Mouse (Mus musculus): ENCODE measurements around the gene Fam189a2. TPM values are rescaled to one million over a fixed set of nuclear protein-coding genes. Genes with fewer than 3 reads are reported as not detected.

Gene Fam189a2
- 10 to 100 TPM; 44.4 to 62.9 (median 52.5) TPM for total RNA-seq (2022)

DNA sequence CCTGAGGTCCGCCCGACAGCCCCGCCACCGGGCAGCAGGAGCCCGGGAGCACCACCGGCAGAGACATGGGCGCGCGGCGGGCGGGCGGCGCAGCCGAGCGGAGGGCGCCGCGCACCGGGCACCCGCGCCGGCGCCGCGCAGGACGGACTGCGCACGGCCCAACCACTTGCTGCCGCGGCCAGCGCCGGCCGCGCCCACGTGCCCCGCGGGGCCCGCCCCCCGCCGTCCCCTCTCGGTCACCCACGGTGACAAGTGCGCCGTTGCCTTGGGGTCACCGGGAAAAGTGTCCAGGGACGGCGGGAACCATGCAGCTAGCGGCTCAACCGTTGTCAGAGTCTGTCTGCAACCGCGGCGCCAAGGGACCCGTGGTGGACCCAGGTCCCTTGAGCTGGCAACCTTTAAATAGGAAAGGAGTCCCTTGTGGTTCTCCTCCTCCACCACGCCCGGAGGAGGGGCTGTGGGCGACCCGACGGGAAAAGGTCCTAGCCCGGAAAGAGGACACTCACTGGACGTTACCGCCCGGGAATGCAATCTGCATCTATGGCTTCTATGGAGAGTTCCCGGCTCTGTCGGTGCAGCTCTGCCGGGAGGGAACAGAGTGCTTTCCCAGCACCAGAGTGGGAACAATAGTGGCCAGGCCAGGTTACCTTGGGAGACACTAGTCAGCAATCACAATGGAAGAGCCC is at the start of gene Fam189a2:
Fam189a2 (minus strand) TSS at position 149 of the 686 bp plus-strand sequence.
- no peak for DNase-seq (ENCODE audit: low spot score)

DNA sequence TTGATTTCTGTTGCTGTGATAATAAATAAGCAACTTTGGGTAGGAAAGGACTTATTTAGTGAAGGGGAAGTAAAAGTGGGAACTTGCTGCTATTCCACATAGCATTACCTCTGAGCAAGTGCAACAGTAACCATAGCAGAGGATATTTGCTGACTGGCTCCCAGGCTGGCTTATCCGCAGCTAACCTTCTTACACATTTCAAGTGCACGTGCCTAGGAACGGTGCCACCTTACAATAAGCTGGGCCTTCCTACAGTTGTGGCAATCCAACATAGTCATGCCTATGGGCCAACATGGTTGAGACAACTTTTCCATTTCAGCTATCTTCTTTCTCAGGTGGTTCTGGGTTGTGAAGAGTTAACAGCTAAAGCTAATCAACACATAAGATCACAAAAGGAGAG is 46.8 kb upstream of the Fam189a2 start:
- no peak for DNase-seq (ENCODE audit: low spot score)

DNA sequence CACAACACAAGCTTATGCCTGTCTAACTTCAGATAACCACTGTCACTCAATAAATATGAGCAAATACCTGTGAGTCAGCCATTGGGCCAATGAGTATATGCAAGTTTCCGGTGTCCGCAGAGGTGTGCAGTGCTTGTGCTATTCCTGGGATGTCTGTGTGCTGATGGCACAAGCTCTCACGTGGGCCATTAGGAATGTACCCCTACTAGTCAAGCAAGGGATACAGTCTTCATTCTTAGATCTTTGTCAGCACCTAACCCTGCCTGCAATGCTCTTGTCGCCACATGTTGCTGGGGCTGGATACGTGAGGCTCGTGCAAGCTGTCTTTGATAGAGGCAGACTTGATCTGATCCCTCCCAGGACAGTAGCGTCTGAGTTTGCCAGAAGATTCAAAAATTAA is 45.7 kb upstream of the Fam189a2 start:
- no peak for DNase-seq (ENCODE audit: low spot score)

DNA sequence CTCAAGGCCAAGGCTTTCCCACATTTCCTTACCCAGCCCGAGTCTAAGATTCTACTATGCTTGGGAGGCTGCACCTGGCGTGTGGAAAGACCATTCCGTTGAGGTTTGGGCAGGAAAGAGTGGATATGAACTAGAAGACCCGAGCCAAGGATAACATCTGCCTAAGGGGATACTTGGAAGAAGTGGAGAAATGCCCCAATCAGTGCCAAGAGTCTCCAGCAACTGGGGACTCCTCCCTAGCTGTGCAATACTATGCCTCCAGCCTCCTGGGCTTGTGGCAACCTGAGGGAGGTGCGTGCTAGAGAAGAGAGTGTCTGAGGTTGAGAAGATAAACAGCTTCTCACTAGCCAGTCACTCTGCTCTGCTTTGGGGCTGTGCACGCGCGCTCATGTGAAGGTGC is 45.1 kb upstream of the Fam189a2 start:
- DNase-seq (ENCODE audit: low spot score): no peak

DNA sequence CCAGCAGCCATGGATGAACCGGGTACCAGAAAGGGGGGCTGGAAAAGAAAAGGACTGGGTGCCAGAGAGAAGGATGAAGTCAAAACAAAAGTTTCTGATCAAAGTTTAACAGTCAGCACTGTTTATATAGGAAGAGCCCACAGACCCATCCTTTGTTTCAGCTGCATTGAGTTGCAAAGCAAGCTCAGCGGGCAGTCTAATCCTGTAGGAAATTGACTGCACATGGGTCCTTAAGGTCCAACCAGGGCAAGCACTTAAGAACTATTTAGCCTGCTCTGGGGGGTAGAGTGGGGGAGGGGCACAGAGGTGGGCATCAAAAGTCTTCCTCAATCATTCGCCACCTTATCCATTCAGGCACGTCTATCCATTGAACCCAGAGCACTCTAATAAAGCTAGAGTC is 42.3 kb upstream of the Fam189a2 start:
- DNase-seq (ENCODE audit: low spot score): no peak

DNA sequence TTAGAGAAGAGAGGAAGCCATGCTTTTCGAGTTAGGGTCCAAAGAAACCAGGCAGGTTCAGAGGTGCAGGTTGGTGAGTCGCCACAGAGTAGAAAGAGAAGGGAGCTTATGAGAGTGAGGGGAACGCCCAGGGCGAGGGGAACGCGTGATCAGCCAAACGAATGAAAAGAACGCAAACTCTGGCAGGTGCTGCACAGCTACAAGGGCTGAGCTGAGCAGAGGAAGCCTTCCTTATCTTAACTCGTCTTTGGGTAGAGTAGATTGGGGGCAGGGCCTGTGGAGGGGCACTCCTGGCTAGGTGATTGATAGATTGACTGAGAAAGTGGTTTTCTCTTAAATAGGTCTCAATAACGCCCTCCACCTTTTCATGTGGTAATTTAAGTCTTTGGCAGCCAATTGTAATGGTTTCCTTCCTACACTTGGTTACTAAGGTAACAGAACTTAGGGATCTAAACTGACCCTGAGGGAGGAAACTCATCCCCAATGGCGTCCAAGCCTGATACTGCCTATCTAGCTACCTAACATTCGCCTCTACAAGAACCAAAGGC is 33.6 kb upstream of the Fam189a2 start:
- DNase-seq (ENCODE audit: low spot score): no peak

DNA sequence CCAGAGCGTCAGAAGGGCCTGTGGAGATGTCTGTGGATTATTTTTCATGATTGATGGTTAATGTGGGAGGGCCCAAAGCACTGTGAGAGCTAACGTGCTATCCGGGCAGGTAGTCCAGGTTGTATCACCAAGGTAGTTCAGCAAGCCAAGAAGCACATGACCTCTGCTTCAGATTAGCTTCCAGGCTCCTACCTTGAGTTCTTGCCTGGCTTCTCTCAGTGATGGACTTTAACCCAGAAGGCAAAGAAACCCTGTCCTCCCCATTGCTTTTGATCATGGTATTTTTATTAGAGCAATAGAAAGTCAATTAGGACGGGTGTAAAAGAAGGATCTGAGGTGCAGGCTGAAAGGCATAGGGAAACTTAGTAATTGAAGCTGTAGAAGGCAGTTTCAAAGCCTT is 32.8 kb upstream of the Fam189a2 start:
- DNase-seq (ENCODE audit: low spot score): no peak

DNA sequence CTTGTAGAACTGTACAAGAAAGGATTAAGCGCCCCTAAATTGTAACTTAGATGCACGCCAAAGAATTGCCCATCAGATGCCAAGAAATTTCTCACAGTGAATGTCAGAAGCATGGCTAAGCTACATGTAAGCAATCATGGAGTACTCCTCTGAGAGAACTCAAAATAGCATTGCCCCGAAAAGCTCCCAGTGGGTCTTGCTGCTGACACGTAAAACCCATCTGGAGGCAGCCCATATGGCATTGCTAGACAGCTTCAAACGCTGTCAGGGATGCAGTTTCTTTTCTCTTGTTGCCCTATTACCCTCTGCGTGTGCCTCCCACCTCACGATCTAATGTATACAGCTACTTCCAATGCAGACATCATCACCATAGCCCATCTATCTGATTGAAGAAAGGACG is 28.0 kb upstream of the Fam189a2 start:
- DNase-seq (ENCODE audit: low spot score): no peak

DNA sequence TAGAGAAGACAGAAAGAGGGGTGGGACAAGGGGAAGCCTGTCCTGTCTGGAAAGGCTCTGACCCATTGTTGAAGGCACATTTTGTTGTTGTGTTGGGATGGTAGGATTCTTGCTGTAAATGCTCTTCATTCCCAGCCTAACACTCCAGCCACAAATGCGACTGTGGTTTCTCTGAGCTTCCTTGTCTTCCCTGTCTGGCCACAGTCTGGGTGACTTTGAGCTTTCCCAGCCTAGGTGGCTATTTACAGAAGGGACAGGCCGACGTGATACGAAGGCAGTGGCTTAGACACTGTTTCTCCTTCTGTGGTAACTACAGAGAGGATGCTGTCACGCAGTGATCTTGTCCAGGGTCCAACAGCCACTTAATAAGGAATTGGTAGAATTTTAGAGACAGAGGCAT is 27.2 kb upstream of the Fam189a2 start:
- peak; percentile 23 for DNase-seq (ENCODE audit: low spot score)

DNA sequence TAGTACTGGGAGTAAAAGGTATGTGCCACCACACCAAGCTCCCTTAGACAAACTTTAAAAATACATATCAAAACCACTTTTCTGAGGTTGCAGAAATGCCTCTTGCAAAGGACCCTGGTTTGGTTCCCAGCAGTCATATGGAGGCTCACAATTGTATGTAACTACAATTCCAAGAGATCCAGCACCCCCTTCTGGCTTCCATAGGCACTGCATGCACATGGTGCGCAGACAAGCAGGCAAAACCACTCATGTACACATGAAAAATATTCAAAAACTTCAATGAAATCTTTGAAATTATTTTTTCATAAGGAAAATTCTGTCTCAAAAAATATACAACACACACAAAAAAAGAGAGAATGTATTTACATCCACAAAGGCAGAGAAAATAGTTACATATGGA is 26.1 kb upstream of the Fam189a2 start:
- DNase-seq (ENCODE audit: low spot score): no peak

DNA sequence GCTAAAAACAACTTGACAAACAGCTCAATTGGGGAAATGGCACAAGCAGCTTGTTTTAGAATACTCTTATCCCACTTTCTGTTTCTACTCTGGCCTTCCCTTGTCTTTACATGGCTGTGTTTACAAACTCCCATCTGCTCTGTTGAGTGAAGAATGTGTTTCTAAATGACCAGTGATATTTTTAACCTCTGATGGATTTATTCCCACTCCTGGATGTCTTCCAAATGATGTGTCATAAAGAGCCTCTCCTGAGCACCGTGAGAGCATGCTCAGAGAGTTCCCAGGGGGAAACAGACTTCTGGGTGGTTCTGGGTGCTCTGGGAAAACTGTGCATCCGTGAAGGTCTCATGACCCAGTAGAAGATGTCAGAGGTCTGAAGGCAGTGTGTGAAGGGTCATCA is 24.1 kb upstream of the Fam189a2 start:
- peak; percentile 82 for DNase-seq (ENCODE audit: low spot score)

DNA sequence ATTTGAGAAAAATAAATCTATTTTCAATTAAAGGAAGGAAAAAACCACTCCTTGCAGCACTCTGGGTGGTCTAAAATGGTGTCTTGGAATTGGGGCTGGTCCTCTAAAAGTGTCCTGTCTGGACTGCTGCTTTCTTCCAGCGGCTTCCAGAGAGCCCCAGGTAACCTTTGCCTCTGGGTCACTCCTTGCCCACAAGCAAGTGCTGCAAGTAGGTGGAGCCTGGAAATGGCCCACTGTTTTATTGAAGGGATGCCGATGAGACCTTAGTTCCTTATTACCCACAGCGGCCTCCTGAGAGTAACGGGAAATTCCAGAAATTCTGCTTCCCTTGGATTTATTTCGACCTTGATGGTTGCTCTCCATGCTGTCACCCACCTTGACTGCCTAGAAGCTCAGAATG is 23.4 kb upstream of the Fam189a2 start:
- no peak for DNase-seq (ENCODE audit: low spot score)

DNA sequence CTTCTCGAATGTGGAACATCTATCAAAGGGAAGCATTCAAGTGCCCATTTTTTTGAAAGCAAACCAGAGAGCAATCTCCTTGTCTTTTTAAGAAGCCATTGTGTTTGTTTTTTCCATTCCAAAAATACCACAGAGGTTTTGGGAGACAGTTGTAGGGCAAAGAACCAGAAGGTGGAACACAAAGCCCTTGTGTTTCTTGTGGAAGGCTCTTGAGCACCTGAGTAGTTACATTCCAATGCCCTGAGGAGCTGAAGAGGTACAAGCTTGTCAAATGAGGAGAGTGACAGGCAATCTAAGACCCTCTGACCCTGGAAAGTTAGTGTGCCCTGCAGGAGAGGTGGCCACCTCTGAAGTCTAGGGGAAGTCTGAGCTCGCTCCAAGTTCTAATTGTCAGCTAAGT is 19.7 kb upstream of the Fam189a2 start:
- DNase-seq (ENCODE audit: low spot score): no peak

DNA sequence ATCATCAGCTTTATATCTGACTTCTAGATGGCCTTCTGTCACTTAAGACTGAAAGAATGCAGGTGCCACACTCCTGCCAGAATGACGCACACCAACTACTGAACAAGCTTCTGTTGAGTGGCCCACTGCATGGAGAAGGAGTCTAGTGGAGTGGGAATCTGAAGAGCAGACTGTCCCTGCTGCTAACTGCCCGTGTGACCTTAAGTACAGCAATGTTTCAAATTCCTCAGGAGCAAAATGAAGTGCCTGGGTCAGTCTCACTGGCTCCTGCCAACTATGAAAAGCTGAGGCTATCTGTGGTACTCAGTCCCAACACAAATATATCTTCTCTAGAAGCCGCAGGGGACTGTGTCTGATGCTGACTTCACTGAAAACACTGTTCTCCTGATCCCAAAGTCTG is 18.5 kb upstream of the Fam189a2 start:
- DNase-seq (ENCODE audit: low spot score): no peak

DNA sequence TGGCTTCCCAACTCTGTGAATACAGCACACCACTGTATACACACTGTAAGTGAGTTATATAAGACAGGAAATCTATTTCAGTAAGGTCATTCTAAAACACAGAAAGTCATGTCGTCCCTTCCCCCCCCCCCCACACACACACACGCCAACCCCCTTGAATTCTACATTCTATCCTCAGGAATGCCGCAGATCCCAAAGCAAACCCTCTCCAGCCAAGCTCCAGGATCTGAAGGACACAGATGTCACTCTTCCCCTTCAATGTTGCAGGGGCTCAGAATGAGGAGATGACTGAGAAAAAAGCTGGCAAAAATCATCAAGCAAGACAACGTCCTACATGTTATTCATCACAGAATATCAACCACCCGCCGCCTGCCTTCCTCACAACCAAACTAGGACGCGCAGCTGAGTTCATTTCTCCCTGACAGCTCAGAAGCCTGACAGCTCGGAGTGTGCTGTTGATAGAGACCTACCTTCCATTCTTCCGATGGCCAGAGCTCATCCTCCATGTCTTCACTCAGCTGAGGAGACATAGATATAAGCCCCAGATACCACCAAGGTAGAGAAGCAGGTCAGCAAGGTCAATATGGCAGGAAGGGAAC is 15.7 kb upstream of the Fam189a2 start:
- DNase-seq (ENCODE audit: low spot score): no peak

DNA sequence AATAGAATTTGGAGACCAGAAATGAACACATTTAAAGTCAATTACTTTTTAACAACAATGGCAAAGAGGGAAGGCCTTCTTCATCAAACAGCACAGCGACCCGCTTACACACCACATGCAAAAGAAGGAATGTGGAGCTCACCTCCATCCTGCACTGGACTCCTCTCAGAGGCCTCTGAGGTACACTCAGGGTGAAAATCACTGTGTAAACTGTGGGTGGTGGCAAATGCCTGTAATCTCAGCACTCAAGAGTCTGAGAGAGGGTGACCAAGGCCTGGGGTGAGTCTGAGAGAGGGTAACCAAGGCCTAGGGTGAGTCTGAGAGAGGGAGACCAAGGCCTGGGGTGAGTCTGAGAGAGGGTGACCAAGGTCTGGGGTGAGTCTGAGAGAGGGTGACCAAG is 11.6 kb upstream of the Fam189a2 start:
- no peak for DNase-seq (ENCODE audit: low spot score)

DNA sequence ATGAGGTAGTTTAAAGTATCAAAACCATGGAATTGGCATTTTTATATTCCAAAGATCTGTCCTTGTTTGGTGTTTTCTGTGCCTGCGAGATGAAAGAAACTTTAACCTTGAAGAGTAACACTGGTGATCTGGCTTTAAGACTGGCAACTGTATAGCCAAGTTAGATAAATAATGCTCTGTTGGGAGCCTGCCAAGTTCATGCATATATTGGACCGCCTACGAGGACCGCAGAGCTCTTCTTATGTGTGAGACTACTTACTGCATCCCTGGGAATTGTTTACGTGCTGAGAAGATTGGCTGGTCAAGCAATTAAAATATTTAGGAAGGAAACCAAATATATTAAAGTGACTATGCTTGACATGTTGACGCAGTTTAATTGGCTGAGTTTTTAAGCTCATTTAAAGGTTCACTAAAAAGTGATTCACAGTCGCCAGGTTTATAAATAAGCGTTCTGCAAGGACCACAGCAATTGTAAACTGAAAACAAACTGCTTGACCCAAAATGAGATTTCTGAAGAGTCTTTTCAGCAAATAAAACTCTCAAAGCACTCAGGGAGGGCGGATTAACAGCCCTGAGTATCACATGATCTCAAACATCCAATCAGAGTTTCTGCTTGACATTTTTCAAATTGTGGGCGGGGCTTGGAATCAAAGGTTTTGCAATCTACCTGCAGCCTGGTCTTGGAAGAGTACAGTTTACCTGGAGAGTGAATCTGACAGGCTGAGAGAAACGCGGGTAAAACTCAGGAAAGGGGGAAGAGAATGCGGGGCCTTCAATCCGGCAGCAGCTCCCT is 8.4 kb upstream of the Fam189a2 start:
- DNase-seq (ENCODE audit: low spot score): no peak

DNA sequence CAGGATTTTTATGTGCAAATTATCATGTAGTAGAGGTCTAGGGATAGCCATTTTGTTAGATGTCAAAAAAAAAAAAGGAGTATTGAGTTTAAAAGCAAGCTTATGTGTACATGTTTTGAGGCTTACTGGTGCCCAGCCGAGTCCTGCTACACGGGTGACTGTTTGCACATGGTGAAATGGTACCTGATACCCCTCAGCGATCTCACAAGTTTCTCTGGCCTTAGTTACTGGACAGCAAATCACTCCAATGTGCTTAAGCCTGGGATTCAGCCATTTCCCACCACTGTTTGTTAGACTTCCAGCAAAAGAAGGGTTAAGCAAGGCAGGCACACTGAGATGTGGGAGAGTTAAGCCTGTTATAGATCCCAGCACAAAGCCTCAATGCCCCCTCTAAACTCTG is 3.5 kb upstream of the Fam189a2 start:
- no peak for DNase-seq (ENCODE audit: low spot score)

DNA sequence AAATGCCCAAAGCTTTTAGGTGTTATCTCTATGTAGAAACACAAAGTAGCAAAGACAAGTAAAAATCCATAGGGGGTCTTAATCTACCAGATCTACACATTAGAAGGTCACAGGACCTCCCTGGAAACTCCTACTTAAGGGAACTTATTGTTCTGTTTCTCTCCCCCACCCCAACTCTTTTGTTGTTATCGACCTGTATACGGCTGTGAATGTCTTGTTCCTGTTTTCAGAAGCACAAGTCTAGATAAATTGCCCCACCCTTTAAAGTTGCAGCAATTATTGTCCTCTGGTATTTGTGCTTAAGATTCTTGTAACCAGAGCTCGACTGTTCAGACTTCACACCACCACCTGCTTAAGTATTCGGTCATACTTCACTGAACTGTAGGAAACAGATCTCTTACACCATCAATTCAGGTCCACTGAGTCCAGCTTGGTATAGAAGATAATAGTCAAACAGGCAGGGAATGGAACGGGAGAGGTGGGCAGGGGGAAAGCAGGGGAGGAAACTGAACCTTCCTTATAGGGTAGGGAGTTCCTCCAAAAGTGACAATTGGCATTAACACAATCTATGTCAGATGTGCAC is 1.9 kb upstream of the Fam189a2 start:
- DNase-seq (ENCODE audit: low spot score): no peak

DNA sequence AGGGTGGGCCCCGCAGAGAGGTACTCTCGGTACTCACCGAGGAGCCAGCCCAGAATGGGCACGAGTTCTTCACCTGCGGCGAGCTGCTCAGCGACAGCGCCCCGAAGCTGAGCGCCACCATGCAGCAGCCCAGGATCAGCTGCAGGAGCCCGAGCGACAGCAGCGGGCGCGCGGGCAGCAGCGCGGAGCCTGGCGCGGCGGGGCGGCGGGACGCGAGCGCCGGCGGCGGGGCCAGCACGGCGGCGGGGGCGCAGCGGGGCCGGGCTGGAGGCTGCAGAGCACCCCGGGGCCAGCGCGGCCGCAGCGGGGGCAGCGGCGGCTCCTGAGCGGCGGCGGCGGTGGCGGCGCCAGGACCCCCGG is 328 bp downstream of the Fam189a2 start:
- DNase-seq (ENCODE audit: low spot score): no peak

DNA sequence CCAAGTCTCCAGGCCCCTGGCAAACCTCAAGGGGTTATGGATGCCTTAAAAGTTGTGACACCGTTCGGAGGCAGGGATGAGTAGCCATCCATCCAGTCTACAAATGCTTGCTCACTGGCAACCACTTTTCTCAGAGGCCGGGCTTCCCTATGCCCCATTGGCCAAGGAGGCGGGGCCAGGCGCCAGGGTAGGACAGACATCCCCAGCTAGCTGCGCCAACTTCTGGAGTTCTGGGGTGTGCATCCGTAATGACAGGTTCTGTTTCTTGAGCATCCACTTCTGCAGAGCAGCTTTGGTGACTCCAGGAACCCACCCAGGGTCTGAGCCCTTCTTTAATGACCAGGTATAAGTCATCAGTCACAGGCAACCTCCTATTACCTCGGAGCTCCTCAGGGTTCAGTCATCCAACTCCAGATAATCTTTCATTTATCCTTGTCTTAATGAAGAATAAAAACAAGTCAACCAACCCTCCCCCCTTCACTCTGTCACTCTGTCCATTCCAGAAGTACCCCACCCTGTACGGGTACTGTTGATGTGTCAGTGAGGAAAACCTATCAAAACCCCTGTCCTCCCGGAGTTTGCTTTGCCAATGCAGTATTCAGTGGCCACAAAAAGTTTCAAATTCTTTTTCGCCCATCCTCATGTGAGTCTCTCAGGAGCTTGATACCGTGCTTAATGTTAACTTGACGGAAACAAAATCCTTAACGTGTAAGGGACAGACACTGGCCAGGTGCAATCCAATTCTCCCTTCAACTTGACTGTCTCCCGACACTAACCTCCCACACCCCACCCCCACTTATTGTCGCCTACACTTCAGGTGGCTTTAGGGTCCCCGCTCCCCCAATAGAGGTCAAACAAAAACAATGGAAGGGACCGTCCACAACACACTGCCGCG is 956 bp downstream of the Fam189a2 start:
- DNase-seq (ENCODE audit: low spot score): no peak

Data from heart, adult 8-10 months (tissue).